Mouse (Mus musculus) cortical plate, adult 2 months (tissue): ENCODE results near the gene Ehd2.

Experiments used
- CTCF ChIP-seq: fragments of 200-500 bp; IDR thresholded peaks from 2 replicates; pipeline ENCODE4 v1.5.1; 2011; ENCODE audit warnings: mild to moderate bottlenecking, control low read depth, low read length; ENCODE audit not compliant: insufficient read depth; ENCODE audit errors: extremely low read depth
- POLR2A ChIP-seq: fragments of 200-500 bp; IDR thresholded peaks from 2 replicates; pipeline ENCODE4 v1.6.1; 2011; ENCODE audit warnings: mild to moderate bottlenecking, low read length, control low read depth; ENCODE audit not compliant: insufficient read depth; ENCODE audit errors: extremely low read depth

DNA sequence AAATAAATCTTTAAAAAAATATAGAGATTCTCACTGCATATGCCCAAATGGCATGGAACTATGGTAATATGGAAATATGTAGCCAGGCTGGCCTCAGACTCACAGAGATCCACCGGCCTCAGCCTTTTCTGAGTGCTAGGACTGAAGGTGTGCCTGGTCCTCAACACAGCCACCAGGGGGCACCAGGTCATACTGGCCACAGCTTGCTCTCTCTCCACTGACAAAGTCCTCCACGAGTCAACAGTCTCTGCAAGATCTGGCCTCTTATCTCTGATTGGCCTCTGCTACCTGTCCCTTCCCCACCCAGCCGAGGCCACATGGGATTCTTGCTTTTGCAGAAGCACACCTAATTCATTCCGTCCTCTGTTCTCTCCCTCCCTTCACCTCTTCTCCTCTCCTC lies 37.5 kb downstream of the Ehd2 start:
- TF ChIP-seq CTCF (peak; percentile 43; the same call in 1 of the 2 replicates), POLR2A (no peak)
